Mouse (Mus musculus): ENCODE measurements at regions not wholly inside any gene's neighbourhood (a gene's known extent, or its start where the extent isn't known, plus 50 kb on each side); places are given as distances from the start of the nearest gene placed in this dataset.

GRCm38 (mm10) chr6:148548138-148548778 lies 104.1 kb upstream of the Tmtc1 start:
- DNase-seq (ENCODE audit: low spot score in 2 of 2), result no peak

GRCm38 (mm10) chr6:148543047-148543446 lies 98.9 kb upstream of the Tmtc1 start:
- DNase-seq (ENCODE audit: low spot score in 2 of 2), result no peak

- no peak for DNase-seq (ENCODE audit: low spot score in 2 of 2)
These were observed 97.8 kb upstream of the Tmtc1 start for GRCm38 (mm10) chr6:148541981-148542380.

- DNase-seq (ENCODE audit: low spot score in 2 of 2), result no peak
These were observed 95.2 kb upstream of the Tmtc1 start for GRCm38 (mm10) chr6:148539207-148539960.

GRCm38 (mm10) chr6:148534364-148534763 lies 90.2 kb upstream of the Tmtc1 start:
- no peak for DNase-seq (ENCODE audit: low spot score in 2 of 2)

GRCm38 (mm10) chr6:148531068-148531467 lies 86.9 kb upstream of the Tmtc1 start:
- no peak for DNase-seq (ENCODE audit: low spot score in 2 of 2)

GRCm38 (mm10) chr6:148528611-148529010 lies 84.4 kb upstream of the Tmtc1 start:
- DNase-seq (ENCODE audit: low spot score in 2 of 2), result no peak

- no peak for DNase-seq (ENCODE audit: low spot score in 2 of 2)
These were observed 78.7 kb upstream of the Tmtc1 start for GRCm38 (mm10) chr6:148522893-148523292.

- DNase-seq (ENCODE audit: low spot score in 2 of 2), result no peak
These were observed 73.5 kb upstream of the Tmtc1 start for GRCm38 (mm10) chr6:148517536-148518245.

- no peak for DNase-seq (ENCODE audit: low spot score in 2 of 2)
These were observed 72.5 kb upstream of the Tmtc1 start for GRCm38 (mm10) chr6:148516654-148517053.

GRCm38 (mm10) chr6:148515105-148515504 lies 70.9 kb upstream of the Tmtc1 start:
- no peak for DNase-seq (ENCODE audit: low spot score in 2 of 2)

- DNase-seq (ENCODE audit: low spot score in 2 of 2), result no peak
These were observed 70.5 kb upstream of the Tmtc1 start for GRCm38 (mm10) chr6:148514645-148515044.

- no peak for DNase-seq (ENCODE audit: low spot score in 2 of 2)
These were observed 69.9 kb upstream of the Tmtc1 start for GRCm38 (mm10) chr6:148514124-148514523.

- DNase-seq (ENCODE audit: low spot score in 2 of 2), result no peak
These were observed 68.9 kb upstream of the Tmtc1 start for GRCm38 (mm10) chr6:148513134-148513533.

GRCm38 (mm10) chr6:148505325-148505724 lies 61.1 kb upstream of the Tmtc1 start:
- DNase-seq (ENCODE audit: low spot score in 2 of 2), result no peak

- DNase-seq (ENCODE audit: low spot score in 2 of 2), result no peak
These were observed 56.3 kb upstream of the Tmtc1 start for GRCm38 (mm10) chr6:148500251-148501179.

All from adrenal gland, adult 18-20 months (tissue).